Comparison of ENCODE assay signal across 19 mouse cellular contexts in genomic region chr10:67071389-67071788, GRCm38 (mm10). TPM values are rescaled to one million over a fixed set of nuclear protein-coding genes. Genes with fewer than 3 reads are reported as not detected.
DNase-seq lines count a peak whose midpoint lies in the region; ATAC-seq and TF ChIP-seq lines count a peak whose summit lies in the region.
"Had no signal": no experiment of that assay in that cellular context is flagged by ENCODE, and none has a peak within 500 bp of the region (broad histone marks: within the 10 kb centered on the region; RNA-seq: fewer than 3 reads in every experiment).

No protein-coding gene starts in this region.

- intact Hi-C loops in heart, adult 2 months (cut with DNase I) = loop anchor here (1.0 kb wide), 1 partner anchor 44 kb away; no protein-coding TSS in a partner anchor
- intact Hi-C loops in left cerebral cortex, postnatal 36 days (cut with DNase I) = no loop called here

- ATAC-seq in lung, postnatal 0 days = peak; percentile 73
- ATAC-seq: forebrain, embryonic 14.5 days; intestine, postnatal 0 days; midbrain, embryonic 16.5 days had no signal

- H3K4me2 ChIP-seq in lung, postnatal 0 days (replicated peaks; ENCODE audit: low read depth, low read length) = no peak overlapping the region
- H3K4me2 ChIP-seq: hindbrain, embryonic 15.5 days; lung, embryonic 14.5 days had no signal

- H3K4me3 ChIP-seq in heart, adult 2 months = no peak overlapping the region
- no peak overlapping the region for H3K4me3 ChIP-seq in lung, postnatal 0 days (ENCODE audit: low read depth, low read length)
- no peak overlapping the region for H3K4me3 ChIP-seq in brown adipose tissue, adult 24 weeks (ENCODE audit: insufficient read depth, low read depth, low read length)
- H3K4me3 ChIP-seq: hindbrain, embryonic 15.5 days had no signal

- no peaks in the 10 kb centered on the region for H3K27me3 ChIP-seq in heart, adult 2 months (ENCODE audit: control insufficient read depth, insufficient read depth, low read length)
- H3K27me3 ChIP-seq in lung, postnatal 0 days (replicated peaks; ENCODE audit: insufficient read depth, low read length) = no peaks in the 10 kb centered on the region
- H3K27me3 ChIP-seq: hindbrain, embryonic 15.5 days had no signal

- peaks cover 12% of the 10 kb centered on the region for H3K4me1 ChIP-seq in heart, adult 2 months (ENCODE audit: control insufficient read depth, insufficient read depth, low read length)
- no peaks in the 10 kb centered on the region; the same call in 1 of the 2 replicates for H3K4me1 ChIP-seq in lung, postnatal 0 days (ENCODE audit: insufficient read depth, low read depth, low read length)
- H3K4me1 ChIP-seq in brown adipose tissue, adult 24 weeks (ENCODE audit: control insufficient read depth, insufficient read depth, insufficient read length, low read length) = peaks cover 24% of the 10 kb centered on the region

- no peak for TF ChIP-seq POLR2A in heart, adult 2 months (IDR thresholded peaks at IDR 0.05; ENCODE audit: insufficient read depth, low read depth, low read length)

- peak overlapping the region; percentile 63 for H3K27ac ChIP-seq in heart, adult 2 months
- H3K27ac ChIP-seq in lung, postnatal 0 days (ENCODE audit: low read length) = no peak overlapping the region
- H3K27ac ChIP-seq in brown adipose tissue, adult 24 weeks (replicated peaks; ENCODE audit: low read depth, low read length) = peak overlapping the region; percentile 55
- H3K27ac ChIP-seq: hindbrain, embryonic 15.5 days had no signal

- TF ChIP-seq EP300 in heart, adult 2 months (IDR thresholded peaks at IDR 0.05; ENCODE audit: insufficient read depth, low read depth, low read length) = no peak
- peak; percentile 56 for TF ChIP-seq EP300 in lung, postnatal 0 days (IDR thresholded peaks at IDR 0.05)

- no peak for TF ChIP-seq CTCF in heart, adult 2 months (IDR thresholded peaks at IDR 0.05)
- no peak for TF ChIP-seq CTCF in lung, postnatal 0 days (IDR thresholded peaks at IDR 0.05)

- peaks cover 2% of the 10 kb centered on the region; the same call in 1 of the 2 replicates for H3K79me2 ChIP-seq in heart, adult 2 months (replicated peaks; ENCODE audit: control insufficient read depth, insufficient read depth, low read length)

- WGBS in heart, adult 2 months = 34% methylated on average over 4 of the region's 4 CpGs
- WGBS in lung, postnatal 0 days = 58% methylated on average over 4 of the region's 4 CpGs

- no peak overlapping the region for H3K9ac ChIP-seq in heart, adult 2 months (ENCODE audit: low read depth, low read length)
- no peak overlapping the region for H3K9ac ChIP-seq in lung, postnatal 0 days (replicated peaks; ENCODE audit: low read depth)
- H3K9ac ChIP-seq: hindbrain, embryonic 15.5 days; lung, embryonic 14.5 days had no signal

- H3K36me3 ChIP-seq in heart, adult 2 months (ENCODE audit: control insufficient read depth, insufficient read depth, low read length) = 0 out of 2 replicates have a peak, but pooled peaks cover 3% of the 10 kb centered on the region
- H3K36me3 ChIP-seq in lung, postnatal 0 days (ENCODE audit: insufficient read depth, low read length) = no peaks in the 10 kb centered on the region
- H3K36me3 ChIP-seq: hindbrain, embryonic 15.5 days had no signal

- H3K9me3 ChIP-seq in lung, postnatal 0 days (ENCODE audit: low read length) = no peaks in the 10 kb centered on the region
- H3K9me3 ChIP-seq: hindbrain, embryonic 15.5 days had no signal

- no peak for DNase-seq in heart, adult 2 months
- no peak for DNase-seq in heart, adult 8-10 months (ENCODE audit: low spot score)
- peak; percentile 42 for DNase-seq in lung, postnatal 0 days (ENCODE audit: low spot score)
- no peak for DNase-seq in lung, postnatal 25 days (ENCODE audit: low spot score)
- DNase-seq in CD4-positive helper T cell, adult 2 months (ENCODE audit: low read depth, low spot score) = peak; percentile 29
- no peak for DNase-seq in left cerebral cortex, postnatal 36 days (ENCODE audit: low spot score in 2 of 2)
- no peak for DNase-seq in adrenal gland, postnatal 4 days (ENCODE audit: low spot score in 2 of 2)
- DNase-seq: adrenal gland, postnatal 14 days; cerebellum, postnatal 10 days; embryo, embryonic 11 days; heart, adult 18-20 months; lung, embryonic 14.5 days; right cerebral cortex, adult 18-20 months had no signal

RNA-seq across cellular contexts. Expression of gene Jmjd1c, which starts 24.5 kb away (rescaled TPM):
- total RNA-seq in heart, adult 2 months (2021) = 10 to 100 TPM; 34.5 to 36.8 TPM
- 8.5 and 14.7 TPM in 2 replicates for polyA plus RNA-seq in heart, adult 2 months (2012; rRNA removed)
- total RNA-seq in heart, adult 8-10 months (2022) = 10 to 100 TPM; 35.9 to 38.7 (median 37.9) TPM
- polyA plus RNA-seq in lung, postnatal 0 days (2015; fragmentation: Nextera tagmentation; extraction: Ambion mirVana) = 43.8 and 44.6 TPM in 2 replicates
- 8.4 and 12.7 TPM in 2 replicates for polyA plus RNA-seq in brown adipose tissue, adult 24 weeks (2012; ENCODE audit: insufficient read depth, insufficient read length, missing spikeins)
- total RNA-seq in left cerebral cortex, postnatal 36 days (2021) = 10 to 100 TPM; 71.2 to 96.3 TPM
- total RNA-seq in adrenal gland, postnatal 4 days (2021) = 10 to 100 TPM; 78.5 to 82.9 TPM

RNA-seq across cellular contexts. Expression of gene Reep3, which starts 25.4 kb away (rescaled TPM):
- 10 to 100 TPM; 19.7 to 20.2 TPM for total RNA-seq in heart, adult 2 months (2021)
- 14.9 and 27.7 TPM in 2 replicates for polyA plus RNA-seq in heart, adult 2 months (2012; rRNA removed)
- total RNA-seq in heart, adult 8-10 months (2022) = 10 to 100 TPM; 16.3 to 19.9 (median 17.9) TPM
- 38.4 and 43.8 TPM in 2 replicates for polyA plus RNA-seq in lung, postnatal 0 days (2015; fragmentation: Nextera tagmentation; extraction: Ambion mirVana)
- 32.0 and 42.6 TPM in 2 replicates for polyA plus RNA-seq in brown adipose tissue, adult 24 weeks (2012; ENCODE audit: insufficient read depth, insufficient read length, missing spikeins)
- 10 to 100 TPM; 18.4 to 19.7 TPM for total RNA-seq in left cerebral cortex, postnatal 36 days (2021)
- 10 to 100 TPM; 46.2 to 47.0 TPM for total RNA-seq in adrenal gland, postnatal 4 days (2021)
- total RNA-seq: MEL had no signal

Comparison
In these comparisons a context has a peak if more than half of its experiments do, and no peak if none do; other contexts are left out.
1. DNase-seq: peak in lung, postnatal 0 days (single experiment) and CD4-positive helper T cell, adult 2 months (single experiment); none in heart, adult 2 months (0 of 2), heart, adult 8-10 months (single experiment), lung, postnatal 25 days (single experiment), left cerebral cortex, postnatal 36 days (0 of 2) and adrenal gland, postnatal 4 days (0 of 2).